Mouse (Mus musculus): ENCODE data around the gene Fam216b. TPM values are rescaled to one million over a fixed set of nuclear protein-coding genes. Genes with fewer than 3 reads are reported as not detected.

Gene Fam216b
- polyA plus RNA-seq (2012; rRNA removed) = 0.28 and 0.73 TPM in 2 replicates

GRCm38 (mm10) chr14:78088907-78089306, at the start of gene Fam216b:
Fam216b (minus strand) TSS chr14:78089007.
- no peak within 1 kb of the TSS for H3K4me3 ChIP-seq (ENCODE audit: insufficient read depth, low read length)
- no peak within 1 kb of the TSS for H3K27ac ChIP-seq (ENCODE audit: insufficient read depth, low read length)
- TF ChIP-seq CTCF (IDR thresholded peaks at IDR 0.05; ENCODE audit: extremely low read depth, insufficient read depth, low read length) = no peak
- no peak for TF ChIP-seq POLR2A (IDR thresholded peaks at IDR 0.05; ENCODE audit: extremely low read depth, insufficient read depth, low read length)
- no peaks in the 10 kb centered on the region for H3K4me1 ChIP-seq (ENCODE audit: control insufficient read depth, insufficient read depth, low read length)

- no peak overlapping the region for H3K27ac ChIP-seq (ENCODE audit: insufficient read depth, low read length)
- no peak for TF ChIP-seq POLR2A (IDR thresholded peaks at IDR 0.05; ENCODE audit: extremely low read depth, insufficient read depth, low read length)
- TF ChIP-seq CTCF (IDR thresholded peaks at IDR 0.05; ENCODE audit: extremely low read depth, insufficient read depth, low read length) = no peak
Observed at GRCm38 (mm10) chr14:78132368-78133052, 43.7 kb upstream of the Fam216b start.

GRCm38 (mm10) chr14:78126670-78127069, 37.9 kb upstream of the Fam216b start:
- Histone ChIP-seq H3K4me1 (ENCODE audit: control insufficient read depth, insufficient read depth, low read length) (no peaks in the 10 kb centered on the region), H3K27ac (ENCODE audit: insufficient read depth, low read length) (no peak overlapping the region), H3K4me3 (ENCODE audit: insufficient read depth, low read length) (no peak overlapping the region)
- TF ChIP-seq POLR2A (IDR thresholded peaks at IDR 0.05; ENCODE audit: extremely low read depth, insufficient read depth, low read length) (no peak), CTCF (IDR thresholded peaks at IDR 0.05; ENCODE audit: extremely low read depth, insufficient read depth, low read length) (no peak)

More at GRCm38 (mm10) chr14:78132368-78133052, 43.7 kb upstream of the Fam216b start:
- Histone ChIP-seq H3K4me3 (ENCODE audit: insufficient read depth, low read length) (no peak overlapping the region), H3K4me1 (ENCODE audit: control insufficient read depth, insufficient read depth, low read length) (no peaks in the 10 kb centered on the region)

- TF ChIP-seq POLR2A (IDR thresholded peaks at IDR 0.05; ENCODE audit: extremely low read depth, insufficient read depth, low read length) = no peak
- no peak for TF ChIP-seq CTCF (IDR thresholded peaks at IDR 0.05; ENCODE audit: extremely low read depth, insufficient read depth, low read length)
- Histone ChIP-seq H3K4me3 (ENCODE audit: insufficient read depth, low read length) (no peak overlapping the region), H3K4me1 (ENCODE audit: control insufficient read depth, insufficient read depth, low read length) (no peaks in the 10 kb centered on the region), H3K27ac (ENCODE audit: insufficient read depth, low read length) (no peak overlapping the region)
Observed at GRCm38 (mm10) chr14:78120286-78120685, 31.5 kb upstream of the Fam216b start.

GRCm38 (mm10) chr14:78119449-78120200, 30.8 kb upstream of the Fam216b start:
- Histone ChIP-seq H3K4me1 (ENCODE audit: control insufficient read depth, insufficient read depth, low read length) (no peaks in the 10 kb centered on the region), H3K4me3 (ENCODE audit: insufficient read depth, low read length) (no peak overlapping the region), H3K27ac (ENCODE audit: insufficient read depth, low read length) (no peak overlapping the region)
- no peak for TF ChIP-seq POLR2A (IDR thresholded peaks at IDR 0.05; ENCODE audit: extremely low read depth, insufficient read depth, low read length)
- no peak for TF ChIP-seq CTCF (IDR thresholded peaks at IDR 0.05; ENCODE audit: extremely low read depth, insufficient read depth, low read length)

GRCm38 (mm10) chr14:78117671-78118070, 28.9 kb upstream of the Fam216b start:
- no peak overlapping the region for H3K27ac ChIP-seq (ENCODE audit: insufficient read depth, low read length)
- TF ChIP-seq POLR2A (IDR thresholded peaks at IDR 0.05; ENCODE audit: extremely low read depth, insufficient read depth, low read length) (no peak), CTCF (IDR thresholded peaks at IDR 0.05; ENCODE audit: extremely low read depth, insufficient read depth, low read length) (no peak)
- H3K4me1 ChIP-seq (ENCODE audit: control insufficient read depth, insufficient read depth, low read length) = no peaks in the 10 kb centered on the region
- H3K4me3 ChIP-seq (ENCODE audit: insufficient read depth, low read length) = no peak overlapping the region

GRCm38 (mm10) chr14:78117268-78117667, 28.5 kb upstream of the Fam216b start:
- no peak overlapping the region for H3K4me3 ChIP-seq (ENCODE audit: insufficient read depth, low read length)
- TF ChIP-seq CTCF (IDR thresholded peaks at IDR 0.05; ENCODE audit: extremely low read depth, insufficient read depth, low read length) (no peak), POLR2A (IDR thresholded peaks at IDR 0.05; ENCODE audit: extremely low read depth, insufficient read depth, low read length) (no peak)
- H3K27ac ChIP-seq (ENCODE audit: insufficient read depth, low read length) = no peak overlapping the region
- H3K4me1 ChIP-seq (ENCODE audit: control insufficient read depth, insufficient read depth, low read length) = no peaks in the 10 kb centered on the region

- Histone ChIP-seq H3K4me3 (ENCODE audit: insufficient read depth, low read length) (no peak overlapping the region), H3K4me1 (ENCODE audit: control insufficient read depth, insufficient read depth, low read length) (no peaks in the 10 kb centered on the region), H3K27ac (ENCODE audit: insufficient read depth, low read length) (no peak overlapping the region)
- no peak for TF ChIP-seq CTCF (IDR thresholded peaks at IDR 0.05; ENCODE audit: extremely low read depth, insufficient read depth, low read length)
- no peak for TF ChIP-seq POLR2A (IDR thresholded peaks at IDR 0.05; ENCODE audit: extremely low read depth, insufficient read depth, low read length)
Observed at GRCm38 (mm10) chr14:78112466-78112865, 23.7 kb upstream of the Fam216b start.

GRCm38 (mm10) chr14:78110871-78111270, 22.1 kb upstream of the Fam216b start:
- Histone ChIP-seq H3K27ac (ENCODE audit: insufficient read depth, low read length) (no peak overlapping the region), H3K4me1 (ENCODE audit: control insufficient read depth, insufficient read depth, low read length) (no peaks in the 10 kb centered on the region), H3K4me3 (ENCODE audit: insufficient read depth, low read length) (no peak overlapping the region)
- TF ChIP-seq CTCF (IDR thresholded peaks at IDR 0.05; ENCODE audit: extremely low read depth, insufficient read depth, low read length) = no peak
- TF ChIP-seq POLR2A (IDR thresholded peaks at IDR 0.05; ENCODE audit: extremely low read depth, insufficient read depth, low read length) = no peak

GRCm38 (mm10) chr14:78109419-78109818, 20.6 kb upstream of the Fam216b start:
- TF ChIP-seq CTCF (IDR thresholded peaks at IDR 0.05; ENCODE audit: extremely low read depth, insufficient read depth, low read length) (no peak), POLR2A (IDR thresholded peaks at IDR 0.05; ENCODE audit: extremely low read depth, insufficient read depth, low read length) (no peak)
- Histone ChIP-seq H3K27ac (ENCODE audit: insufficient read depth, low read length) (no peak overlapping the region), H3K4me3 (ENCODE audit: insufficient read depth, low read length) (no peak overlapping the region), H3K4me1 (ENCODE audit: control insufficient read depth, insufficient read depth, low read length) (no peaks in the 10 kb centered on the region)
